ENCODE assay signal across 8 mouse cellular contexts in genomic region chr11:117962228-117963067, GRCm38 (mm10). TPM values are rescaled to one million over a fixed set of nuclear protein-coding genes. Genes with fewer than 3 reads are reported as not detected.
DNase-seq lines count a peak whose midpoint lies in the region; ATAC-seq and TF ChIP-seq lines count a peak whose summit lies in the region.

No protein-coding gene starts in this region.

- no peak for TF ChIP-seq POLR2A in CH12.LX (IDR thresholded peaks at IDR 0.05; ENCODE audit: low read depth, low read length)

- peaks cover 5% of the 10 kb centered on the region for H3K9me3 ChIP-seq in CH12.LX (replicated peaks; ENCODE audit: low read length)
- H3K9me3 ChIP-seq in intestine, embryonic 16.5 days (ENCODE audit: control insufficient read depth, low read length) = no peaks in the 10 kb centered on the region
- no peaks in the 10 kb centered on the region for H3K9me3 ChIP-seq in liver, embryonic 16.5 days (replicated peaks; ENCODE audit: control insufficient read depth, low read length)
- H3K9me3 ChIP-seq in neural tube, embryonic 15.5 days (replicated peaks) = no peaks in the 10 kb centered on the region

- ATAC-seq in intestine, embryonic 16.5 days = peak; percentile 73
- ATAC-seq in liver, embryonic 16.5 days (ENCODE audit: low read depth) = peak; percentile 38
- no peak for ATAC-seq in neural tube, embryonic 15.5 days (ENCODE audit: low FRiP score)

- TF ChIP-seq EP300 in CH12.LX (IDR thresholded peaks at IDR 0.05; ENCODE audit: low read length) = no peak

- no peaks in the 10 kb centered on the region for H3K79me2 ChIP-seq in CH12.LX (replicated peaks; ENCODE audit: control insufficient read depth, extremely low read depth, insufficient read depth, poor library complexity, severe bottlenecking)

- H3K9ac ChIP-seq in CH12.LX (ENCODE audit: insufficient read depth, low read depth) = no peak overlapping the region
- H3K9ac ChIP-seq in intestine, embryonic 16.5 days (ENCODE audit: low read depth, low read length) = peak overlapping the region; percentile 59
- no peak overlapping the region for H3K9ac ChIP-seq in liver, embryonic 16.5 days (ENCODE audit: low read depth, low read length)
- no peak overlapping the region; the same call in 1 of the 2 replicates for H3K9ac ChIP-seq in neural tube, embryonic 15.5 days (replicated peaks)

- no peak overlapping the region for H3K27ac ChIP-seq in CH12.LX (ENCODE audit: insufficient read depth, low read depth)
- H3K27ac ChIP-seq in intestine, embryonic 16.5 days (ENCODE audit: low read length) = peak overlapping the region; percentile 89
- H3K27ac ChIP-seq in liver, embryonic 16.5 days (ENCODE audit: low read length) = peak overlapping the region; percentile 50
- H3K27ac ChIP-seq in neural tube, embryonic 15.5 days (replicated peaks) = peak overlapping the region; percentile 70

- in situ Hi-C loops in CH12.LX (cut with MboI; ENCODE audit: low pct_ligation_motif_present, low pct_unique_long_range_greater_than_20kb, low sequenced_read_pairs) = no loop called here

- H3K4me2 ChIP-seq in CH12.LX (ENCODE audit: insufficient read depth, low read depth, poor library complexity, severe bottlenecking) = no peak overlapping the region
- peak overlapping the region; percentile 86 for H3K4me2 ChIP-seq in intestine, embryonic 16.5 days (ENCODE audit: low read depth, low read length)
- no peak overlapping the region for H3K4me2 ChIP-seq in liver, embryonic 16.5 days (ENCODE audit: low read depth, low read length)
- H3K4me2 ChIP-seq in neural tube, embryonic 15.5 days = peak overlapping the region; percentile 89

- peaks cover 88% of the 10 kb centered on the region for H3K27me3 ChIP-seq in CH12.LX (replicated peaks)
- no peaks in the 10 kb centered on the region for H3K27me3 ChIP-seq in intestine, embryonic 16.5 days (replicated peaks; ENCODE audit: control insufficient read depth, insufficient read depth, low read length)
- H3K27me3 ChIP-seq in liver, embryonic 16.5 days (ENCODE audit: control insufficient read depth, insufficient read depth, low read depth, low read length) = peaks cover 44% of the 10 kb centered on the region
- peaks cover 13% of the 10 kb centered on the region for H3K27me3 ChIP-seq in neural tube, embryonic 15.5 days (replicated peaks)

- peaks cover 51 to 77% of the 10 kb centered on the region in 2 experiments for H3K4me1 ChIP-seq in CH12.LX (ENCODE audit: control insufficient read depth in 1 of 2, insufficient read depth in 2 of 2)
- peaks cover 64% of the 10 kb centered on the region for H3K4me1 ChIP-seq in intestine, embryonic 16.5 days (ENCODE audit: control insufficient read depth, insufficient read depth, low read length)
- H3K4me1 ChIP-seq in liver, embryonic 16.5 days (ENCODE audit: control insufficient read depth, low read depth, low read length) = peaks cover 32% of the 10 kb centered on the region
- H3K4me1 ChIP-seq in neural tube, embryonic 15.5 days = peaks cover 61% of the 10 kb centered on the region

- peaks cover 0 to 4% of the 10 kb centered on the region in 2 experiments for H3K36me3 ChIP-seq in CH12.LX (replicated peaks in 1 of 2; ENCODE audit: control insufficient read depth in 1 of 2, insufficient read depth in 1 of 2, low read length in 1 of 2)
- H3K36me3 ChIP-seq in intestine, embryonic 16.5 days (ENCODE audit: control insufficient read depth, insufficient read depth, low read length) = peaks cover 3% of the 10 kb centered on the region; the same call in 1 of the 2 replicates
- peaks cover 6% of the 10 kb centered on the region; the same call in 1 of the 2 replicates for H3K36me3 ChIP-seq in liver, embryonic 16.5 days (ENCODE audit: control insufficient read depth, insufficient read depth)
- H3K36me3 ChIP-seq in neural tube, embryonic 15.5 days = no peaks in the 10 kb centered on the region

- dilution Hi-C loops in CH12.LX (cut with MboI; ENCODE audit: extremely low pct_ligation_motif_present, extremely low pct_unique_long_range_greater_than_20kb, low sequenced_read_pairs) = no loop called here

- H3K4me3 ChIP-seq in CH12.LX (replicated peaks in 1 of 3; ENCODE audit: low read depth in 2 of 3, low read length in 2 of 3, poor library complexity in 1 of 3) = no peak overlapping the region
- H3K4me3 ChIP-seq in intestine, embryonic 16.5 days (ENCODE audit: low read length) = no peak overlapping the region
- no peak overlapping the region for H3K4me3 ChIP-seq in liver, embryonic 16.5 days (ENCODE audit: low read depth, low read length)
- no peak overlapping the region for H3K4me3 ChIP-seq in neural tube, embryonic 15.5 days (replicated peaks)

- 30% methylated on average over 10 of the region's 10 CpGs for WGBS in intestine, embryonic 16.5 days
- 48% methylated on average over 10 of the region's 10 CpGs for WGBS in liver, embryonic 16.5 days (ENCODE audit: insufficient replicate concordance)
- WGBS in neural tube, embryonic 15.5 days = 49% methylated on average over 10 of the region's 10 CpGs

- DNase-seq in CH12.LX (ENCODE audit: extremely low read depth) = no peak
- DNase-seq in adrenal gland, adult 8-10 months = peak; percentile 90
- peak; percentile 68 to 88 for DNase-seq in gastrocnemius, postnatal 4 days (ENCODE audit: low spot score in 2 of 2)
- no peak for DNase-seq in cerebellum, adult 9-10 months
- DNase-seq in natural killer cell, adult 2 months (ENCODE audit: low spot score in 2 of 2) = no peak

- no peak for TF ChIP-seq CTCF in CH12.LX (conservative IDR thresholded peaks at IDR 0.05 in 1 of 2, IDR thresholded peaks at IDR 0.05 in 1 of 2; ENCODE audit: low read depth in 2 of 2, low read length in 2 of 2)

- TF ChIP-seq RAD21 in CH12.LX (IDR thresholded peaks at IDR 0.05; ENCODE audit: low read depth, low read length) = no peak

TF ChIP-seq in CH12.LX, 34 proteins besides CTCF, POLR2A, EP300 and RAD21:
- TF ChIP-seq JUND (conservative IDR thresholded peaks at IDR 0.05; ENCODE audit: low read depth, low read length) = no peak
- TF ChIP-seq SIN3A (IDR thresholded peaks at IDR 0.05; ENCODE audit: low read length) = no peak
- TF ChIP-seq TCF12 (IDR thresholded peaks at IDR 0.05; ENCODE audit: low read depth, low read length) = 0 out of 2 replicates have a peak, but pooled peaks have one; percentile 15
- TF ChIP-seq UBTF (IDR thresholded peaks at IDR 0.05; ENCODE audit: low read depth, low read length) = no peak
- no peak for TF ChIP-seq MAX (IDR thresholded peaks at IDR 0.05; ENCODE audit: low read length)
- TF ChIP-seq TBP (conservative IDR thresholded peaks at IDR 0.05; ENCODE audit: low read depth, low read length) = no peak
- no peak for TF ChIP-seq ZNF384 (IDR thresholded peaks at IDR 0.05; ENCODE audit: low read depth, low read length)
- TF ChIP-seq CHD2 (IDR thresholded peaks at IDR 0.05; ENCODE audit: low read length) = no peak
- TF ChIP-seq RCOR1 (conservative IDR thresholded peaks at IDR 0.05; ENCODE audit: low read depth, low read length) = no peak
- peak; percentile 76; the same call in 1 of the 2 replicates for TF ChIP-seq CHD1 (IDR thresholded peaks at IDR 0.05; ENCODE audit: low read depth, low read length)
- TF ChIP-seq ZC3H11A (IDR thresholded peaks at IDR 0.05; ENCODE audit: low read depth, low read length) = no peak

RNA-seq across cellular contexts. Expression of gene Socs3, which starts 7.4 kb away (rescaled TPM):
- total RNA-seq in CH12.LX (2012; rRNA removed) (2.5 and 4.7 TPM in 2 replicates), CH12.LX (2014; rRNA removed) (1.1 and 1.2 TPM in 2 replicates)
- 0.83 and 1.1 TPM in 2 replicates for polyA plus RNA-seq in CH12.LX (2012; ENCODE audit: insufficient read length, low read depth)
- total RNA-seq in adrenal gland, adult 8-10 months (2022) = 10 to 100 TPM in 1 of 4 experiments, 1 to 10 TPM in 3; 4.4 to 14.6 (median 5.4) TPM
- 10 to 100 TPM; 14.0 to 14.8 TPM for total RNA-seq in gastrocnemius, postnatal 4 days (2021)
- polyA plus RNA-seq in intestine, embryonic 16.5 days (2015; fragmentation: Nextera tagmentation; extraction: Ambion mirVana) = 18.9 and 21.2 TPM in 2 replicates
- 6.1 and 6.7 TPM in 2 replicates for polyA plus RNA-seq in liver, embryonic 16.5 days (2015; fragmentation: Nextera tagmentation; extraction: Ambion mirVana)
- 6.7 and 13.2 TPM in 2 replicates for polyA plus RNA-seq in neural tube, embryonic 15.5 days (2015; fragmentation: Nextera tagmentation; extraction: Ambion mirVana)

RNA-seq across cellular contexts. Expression of gene Pgs1, which starts 23.6 kb away (rescaled TPM):
- 60.5 and 64.5 TPM in 2 replicates for total RNA-seq in CH12.LX (2012; rRNA removed)
- 38.1 and 39.8 TPM in 2 replicates for total RNA-seq in CH12.LX (2014; rRNA removed)
- 50.4 and 50.8 TPM in 2 replicates for polyA plus RNA-seq in CH12.LX (2012; ENCODE audit: insufficient read length, low read depth)
- 10 to 100 TPM; 52.7 to 76.9 (median 68.2) TPM for total RNA-seq in adrenal gland, adult 8-10 months (2022)
- 10 to 100 TPM; 21.6 to 24.6 TPM for total RNA-seq in gastrocnemius, postnatal 4 days (2021)
- 33.9 and 35.7 TPM in 2 replicates for polyA plus RNA-seq in intestine, embryonic 16.5 days (2015; fragmentation: Nextera tagmentation; extraction: Ambion mirVana)
- 13.5 and 13.7 TPM in 2 replicates for polyA plus RNA-seq in liver, embryonic 16.5 days (2015; fragmentation: Nextera tagmentation; extraction: Ambion mirVana)
- 60.7 and 62.8 TPM in 2 replicates for polyA plus RNA-seq in neural tube, embryonic 15.5 days (2015; fragmentation: Nextera tagmentation; extraction: Ambion mirVana)

Comparison
In these comparisons a context has a peak if more than half of its experiments do, and no peak if none do; other contexts are left out.
1. DNase-seq: peak in adrenal gland, adult 8-10 months (single experiment) and gastrocnemius, postnatal 4 days (2 of 2); none in CH12.LX (single experiment), cerebellum, adult 9-10 months (single experiment) and natural killer cell, adult 2 months (0 of 2).
2. H3K4me2 ChIP-seq: peak in intestine, embryonic 16.5 days (single experiment) and neural tube, embryonic 15.5 days (single experiment); none in CH12.LX (single experiment) and liver, embryonic 16.5 days (single experiment).